Mouse (Mus musculus) forebrain, embryonic 11.5 days (tissue): ENCODE results near the gene Tbc1d19. TPM values are rescaled to one million over a fixed set of nuclear protein-coding genes. Genes with fewer than 3 reads are reported as not detected.
A peak's percentile ranks its signal among the peaks of the same experiment; 100 is the strongest.

Experiments used
- ATAC-seq: fragments of 200-750 bp; cut with Nextera tagmentation; replicated peaks from 2 replicates; pipeline ENCODE4 v1.8.0; 2017; ENCODE audit warnings: moderate TSS enrichment; ENCODE audit not compliant: low FRiP score
- DNase-seq: peaks from one replicate; pipeline ENCODE4 v3.0.0-alpha.2; 2017; ENCODE audit warnings: low spot score
- H3K27ac ChIP-seq: fragments of 300-500 bp; sonication (generic); 2 replicates; pipeline ENCODE4 v1.5.1; 2014; ENCODE audit warnings: low read depth, low read length
- H3K27me3 ChIP-seq: fragments of 300-500 bp; sonication (generic); 2 replicates; pipeline ENCODE4 v1.6.1; 2014; ENCODE audit warnings: mild to moderate bottlenecking, low read length, mixed read lengths; ENCODE audit not compliant: control insufficient read depth, insufficient read depth
- H3K36me3 ChIP-seq: fragments of 300-500 bp; sonication (generic); 2 replicates; pipeline ENCODE4 v1.6.1; 2014; ENCODE audit warnings: mild to moderate bottlenecking, low read length, moderate library complexity, mixed read lengths; ENCODE audit not compliant: control insufficient read depth, insufficient read depth
- H3K4me1 ChIP-seq: fragments of 300-500 bp; sonication (generic); replicated peaks from 2 replicates; pipeline ENCODE4 v1.6.1; 2014; ENCODE audit warnings: low read length, mixed read lengths; ENCODE audit not compliant: control insufficient read depth, insufficient read depth
- H3K4me2 ChIP-seq: fragments of 300-500 bp; sonication (generic); 2 replicates; pipeline ENCODE4 v1.6.1; 2014; ENCODE audit warnings: low read depth, mild to moderate bottlenecking, low read length, moderate library complexity, mixed read lengths; ENCODE audit not compliant: severe bottlenecking
- H3K4me3 ChIP-seq: fragments of 300-500 bp; sonication (generic); 2 replicates; pipeline ENCODE4 v1.5.1; 2014; ENCODE audit warnings: low read depth, low read length
- H3K9ac ChIP-seq: fragments of 300-500 bp; sonication (generic); 2 replicates; pipeline ENCODE4 v1.6.1; 2014; ENCODE audit warnings: low read length
- H3K9me3 ChIP-seq: fragments of 300-500 bp; sonication (generic); 2 replicates; pipeline ENCODE4 v1.6.1; 2016; ENCODE audit warnings: low read length, mixed read lengths; ENCODE audit not compliant: control insufficient read depth
- WGBS: fragments of 180-500 bp; shearing (Covaris S2); extraction: QIAGEN DNeasy Blood & Tissue Kit; methylation state at CpG from one replicate; pipeline ENCODE4 v1.1.7; 2014; 5-methylcytosine and 5-hydroxymethylcytosine counted together
- polyA plus RNA-seq: library from polyadenylated mRNA; unstranded; fragments of >200 nt; fragmentation: Nextera tagmentation; extraction: Ambion mirVana; gene quantifications from 2 replicates; pipeline ENCODE4 v1.2.1, GENCODE M21; 2014

The Tbc1d19 gene
- polyA plus RNA-seq, 1 experiment from 2014 or later: 63.5 TPM

- no peak overlapping the region for H3K27ac ChIP-seq
- DNase-seq: no peak
- H3K9ac ChIP-seq: no peak overlapping the region
- WGBS: 93% methylated on average over 3 of the region's 3 CpGs
- no peaks in the 10 kb centered on the region for H3K27me3 ChIP-seq
- H3K4me1 ChIP-seq: no peaks in the 10 kb centered on the region
- no peak for ATAC-seq
- H3K9me3 ChIP-seq: no peaks in the 10 kb centered on the region
- H3K4me2 ChIP-seq: no peak overlapping the region
- no peak overlapping the region for H3K4me3 ChIP-seq
- no peaks in the 10 kb centered on the region for H3K36me3 ChIP-seq
Measured at GRCm38 (mm10) chr5:53874966-53875365, 65.6 kb downstream of the Tbc1d19 start.

DNA sequence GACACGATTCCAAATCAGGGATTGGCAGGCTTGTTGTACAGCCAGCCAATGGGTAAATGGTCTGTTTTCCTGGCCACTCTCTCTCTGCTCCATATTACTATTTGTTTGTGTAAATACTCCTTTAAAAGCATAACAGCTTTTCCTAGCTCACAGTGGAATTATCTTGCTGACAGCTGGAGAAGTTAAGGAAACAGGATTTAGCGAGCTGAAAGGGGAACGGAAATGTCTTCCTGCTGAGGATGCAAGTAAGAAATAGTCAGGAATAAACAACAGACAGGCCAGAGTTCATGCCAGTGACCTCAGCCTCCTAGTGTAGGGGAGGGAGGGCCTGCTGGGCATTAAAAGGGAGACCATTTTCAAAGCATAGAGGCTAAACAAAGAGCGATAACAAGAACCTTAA, 71.3 kb downstream of the Tbc1d19 start:
- no peak overlapping the region for H3K4me3 ChIP-seq
- no peak overlapping the region for H3K27ac ChIP-seq
- H3K9me3 ChIP-seq: no peaks in the 10 kb centered on the region
- 45% methylated on average over 4 of the region's 4 CpGs for WGBS
- DNase-seq: no peak
- H3K36me3 ChIP-seq: no peaks in the 10 kb centered on the region
- no peak for ATAC-seq
- H3K27me3 ChIP-seq: no peaks in the 10 kb centered on the region
- H3K4me2 ChIP-seq: no peak overlapping the region
- no peak overlapping the region for H3K9ac ChIP-seq
- no peaks in the 10 kb centered on the region for H3K4me1 ChIP-seq

- ATAC-seq (no peak), DNase-seq (no peak)
- no peak overlapping the region for H3K4me2 ChIP-seq
- no peaks in the 10 kb centered on the region for H3K4me1 ChIP-seq
- H3K9ac ChIP-seq: no peak overlapping the region
- no peaks in the 10 kb centered on the region for H3K27me3 ChIP-seq
- WGBS: 86% methylated on average over 4 of the region's 4 CpGs
- H3K9me3 ChIP-seq: no peaks in the 10 kb centered on the region
- H3K36me3 ChIP-seq: no peaks in the 10 kb centered on the region
- H3K4me3 ChIP-seq: no peak overlapping the region
- H3K27ac ChIP-seq: no peak overlapping the region
Measured at GRCm38 (mm10) chr5:53881381-53881990, 72.1 kb downstream of the Tbc1d19 start.

DNA sequence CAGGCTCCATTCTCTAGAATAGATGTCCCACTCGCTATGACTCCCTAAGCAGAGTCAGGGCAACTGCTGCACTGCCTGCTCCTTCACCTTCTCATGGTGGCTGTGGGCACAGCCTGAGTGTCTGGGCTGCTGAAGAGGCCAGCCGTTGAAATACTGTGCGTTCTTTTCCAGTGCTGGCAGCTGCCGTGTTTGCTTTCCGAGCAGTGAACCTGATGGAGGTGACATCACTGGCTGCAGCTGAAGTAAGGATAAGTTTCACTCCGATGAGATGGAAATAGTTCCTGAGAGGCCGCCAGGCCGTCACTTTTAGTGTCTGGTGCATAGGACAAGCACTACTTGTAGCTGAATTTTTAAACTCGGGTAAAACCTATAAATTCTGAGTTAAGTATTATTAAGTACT, 92.0 kb downstream of the Tbc1d19 start:
- H3K9ac ChIP-seq: no peak overlapping the region
- WGBS: 87% methylated on average over 9 of the region's 9 CpGs
- no peak for ATAC-seq
- no peaks in the 10 kb centered on the region for H3K4me1 ChIP-seq
- H3K4me3 ChIP-seq: no peak overlapping the region
- no peaks in the 10 kb centered on the region for H3K36me3 ChIP-seq
- no peak overlapping the region for H3K4me2 ChIP-seq
- H3K27ac ChIP-seq: no peak overlapping the region
- no peak for DNase-seq
- no peaks in the 10 kb centered on the region for H3K27me3 ChIP-seq
- H3K9me3 ChIP-seq: no peaks in the 10 kb centered on the region

DNA sequence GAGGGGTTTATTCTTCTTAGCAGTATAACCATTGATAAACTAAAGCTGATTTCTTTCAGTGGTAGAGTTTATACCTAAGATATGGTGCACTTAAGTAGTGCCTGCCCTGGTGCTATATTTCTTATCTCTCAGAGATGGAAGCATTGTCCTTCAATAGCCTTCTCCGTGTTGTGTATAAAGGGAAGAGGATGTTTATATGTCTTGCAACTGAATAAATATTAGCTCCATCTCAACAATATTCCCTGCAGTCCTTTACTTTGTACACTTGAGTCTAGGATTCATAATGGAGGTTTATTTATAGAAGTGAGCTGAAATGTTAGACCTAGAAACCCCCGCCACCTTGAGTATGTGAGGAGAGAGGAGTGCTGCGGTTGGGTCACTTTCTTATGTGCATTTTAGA, 93.4 kb downstream of the Tbc1d19 start:
- no peaks in the 10 kb centered on the region for H3K36me3 ChIP-seq
- H3K4me2 ChIP-seq: no peak overlapping the region
- no peak overlapping the region for H3K4me3 ChIP-seq
- no peak overlapping the region for H3K27ac ChIP-seq
- H3K4me1 ChIP-seq: no peaks in the 10 kb centered on the region
- H3K27me3 ChIP-seq: no peaks in the 10 kb centered on the region
- H3K9ac ChIP-seq: no peak overlapping the region
- 95% methylated on average over 3 of the region's 3 CpGs for WGBS
- DNase-seq: no peak
- no peak for ATAC-seq
- no peaks in the 10 kb centered on the region for H3K9me3 ChIP-seq

GRCm38 (mm10) chr5:53909201-53909600, 99.8 kb downstream of the Tbc1d19 start:
- no peaks in the 10 kb centered on the region for H3K27me3 ChIP-seq
- H3K4me3 ChIP-seq: no peak overlapping the region
- H3K4me2 ChIP-seq: no peak overlapping the region
- DNase-seq (no peak), ATAC-seq (no peak)
- 94% methylated on average over 3 of the region's 3 CpGs for WGBS
- no peak overlapping the region for H3K27ac ChIP-seq
- H3K9me3 ChIP-seq: no peaks in the 10 kb centered on the region
- no peaks in the 10 kb centered on the region for H3K4me1 ChIP-seq
- no peaks in the 10 kb centered on the region for H3K36me3 ChIP-seq
- no peak overlapping the region for H3K9ac ChIP-seq

GRCm38 (mm10) chr5:53920416-53920815, 111.0 kb downstream of the Tbc1d19 start:
- Histone ChIP-seq H3K9ac (no peak overlapping the region), H3K9me3 (no peaks in the 10 kb centered on the region), H3K27me3 (no peaks in the 10 kb centered on the region), H3K4me2 (no peak overlapping the region), H3K27ac (no peak overlapping the region), H3K4me1 (0 out of 2 replicates have a peak, but pooled peaks cover 4% of the 10 kb centered on the region), H3K4me3 (no peak overlapping the region), H3K36me3 (no peaks in the 10 kb centered on the region)
- DNase-seq (no peak), ATAC-seq (no peak)
- 87% methylated on average over 2 of the region's 2 CpGs for WGBS

DNA sequence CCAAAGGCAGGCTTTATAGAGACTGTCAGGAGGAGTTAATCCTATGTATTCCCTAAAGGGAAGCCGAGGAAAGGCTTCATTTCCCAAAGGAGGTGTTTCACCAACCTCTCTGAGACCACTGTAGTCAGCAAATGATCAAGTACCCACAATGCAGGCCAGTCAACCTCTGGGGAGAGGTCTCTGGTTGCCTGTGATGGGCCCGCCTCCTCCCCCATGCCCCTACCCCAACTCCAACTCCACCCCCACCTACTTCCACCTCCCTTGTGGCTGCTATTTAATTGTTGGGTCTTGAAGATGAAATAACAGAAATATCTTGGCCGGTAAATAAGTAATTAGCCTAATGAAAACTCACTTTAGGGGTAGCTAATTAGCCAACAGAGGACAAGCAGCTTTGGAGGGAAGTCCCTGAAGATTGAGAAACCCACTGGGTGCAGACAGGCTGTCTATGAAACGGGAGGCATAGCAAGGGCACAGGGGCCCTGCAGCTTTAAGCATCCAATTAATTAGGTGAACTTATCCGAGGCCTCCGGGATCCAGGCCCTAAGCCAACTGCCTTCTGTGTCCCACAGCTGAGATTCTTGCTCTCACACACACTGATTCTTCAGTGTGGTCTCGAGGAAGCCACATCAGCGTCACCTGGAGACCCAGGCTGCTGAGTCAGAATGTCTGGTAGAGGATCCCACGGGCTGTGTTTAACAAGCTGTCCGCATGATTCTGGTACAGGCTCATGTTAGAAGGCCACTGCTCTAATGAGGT, 112.9 kb downstream of the Tbc1d19 start:
- no peaks in the 10 kb centered on the region for H3K9me3 ChIP-seq
- no peak overlapping the region for H3K4me2 ChIP-seq
- DNase-seq (peak; percentile 57), ATAC-seq (peak; percentile 83)
- H3K36me3 ChIP-seq: no peaks in the 10 kb centered on the region
- 0 out of 2 replicates have a peak, but pooled peaks cover 4% of the 10 kb centered on the region for H3K4me1 ChIP-seq
- WGBS: 51% methylated on average over 10 of the region's 10 CpGs
- H3K4me3 ChIP-seq: no peak overlapping the region
- no peaks in the 10 kb centered on the region for H3K27me3 ChIP-seq
- H3K27ac ChIP-seq: no peak overlapping the region
- H3K9ac ChIP-seq: no peak overlapping the region

DNA sequence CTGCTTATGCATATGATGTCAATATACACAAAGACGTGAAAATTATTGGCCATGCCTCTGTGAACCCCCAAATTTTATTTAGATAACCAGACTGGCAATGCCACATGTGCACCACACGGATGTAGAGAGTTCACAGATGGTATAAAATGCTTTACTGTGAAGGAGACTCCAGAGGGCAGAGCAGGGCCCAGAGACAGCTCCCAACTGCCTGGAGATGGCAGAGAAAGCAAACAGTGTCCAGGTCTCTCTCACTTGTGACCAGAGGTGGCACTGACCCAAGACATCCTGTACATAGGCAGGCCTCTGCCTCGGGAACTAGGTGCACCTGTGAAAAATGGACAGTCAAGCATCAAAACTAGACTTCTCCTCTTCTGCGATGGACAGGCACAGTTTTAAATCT, 114.6 kb downstream of the Tbc1d19 start:
- H3K4me2 ChIP-seq: no peak overlapping the region
- 0 out of 2 replicates have a peak, but pooled peaks cover 4% of the 10 kb centered on the region for H3K4me1 ChIP-seq
- H3K4me3 ChIP-seq: no peak overlapping the region
- no peak overlapping the region for H3K9ac ChIP-seq
- DNase-seq (no peak), ATAC-seq (no peak)
- H3K9me3 ChIP-seq: no peaks in the 10 kb centered on the region
- no peaks in the 10 kb centered on the region for H3K27me3 ChIP-seq
- H3K36me3 ChIP-seq: no peaks in the 10 kb centered on the region
- 79% methylated on average over 4 of the region's 4 CpGs for WGBS
- H3K27ac ChIP-seq: no peak overlapping the region
